Mouse (Mus musculus): ENCODE measurements around the gene Foxb2.
"Not testable (repeated sequence)": the region's sequence is repeated elsewhere in the genome, so short reads cannot be mapped to it uniquely, and the experiment has no call there.

Foxb2 gene

DNA sequence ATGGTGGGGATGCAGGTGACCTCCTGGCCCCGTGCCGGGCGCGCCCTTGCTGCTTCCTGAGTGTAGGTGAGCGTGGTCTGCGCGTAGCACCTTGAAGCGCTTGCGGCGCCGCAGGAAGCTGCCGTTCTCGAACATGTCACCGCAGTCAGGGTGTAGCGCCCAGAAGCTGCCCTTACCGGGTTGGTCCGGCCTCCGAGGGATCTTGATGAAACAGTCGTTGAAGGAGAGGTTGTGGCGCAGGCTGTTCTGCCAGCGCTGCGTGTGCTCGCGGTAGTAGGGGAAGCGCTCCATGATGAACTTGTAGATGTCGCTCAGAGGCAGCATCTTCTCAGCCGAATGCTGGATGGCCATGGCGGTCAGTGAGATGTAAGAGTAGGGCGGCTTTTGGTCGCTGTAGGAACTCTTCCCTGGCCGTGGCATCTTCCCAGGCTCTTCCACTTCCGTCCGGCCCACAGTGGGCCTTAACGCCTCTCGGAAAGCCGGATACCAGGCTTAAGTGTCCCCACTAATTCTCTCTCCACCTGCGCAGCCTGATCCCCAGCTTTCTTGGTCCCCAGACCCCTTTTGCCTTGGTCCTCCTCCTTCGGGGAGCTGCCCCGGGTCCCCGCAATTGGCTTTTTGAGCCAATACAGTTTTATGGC lies at the start of gene Foxb2:
Foxb2 (minus strand) TSS at position 585 of the 641 bp plus-strand sequence.
- POLR2A ChIA-PET: interaction anchor here in 2 of 4 experiments (1.0 to 2.5 kb wide), 4 partner anchors 13 to 521 kb away, joined by 3 to 7 read pairs (median 4); partner anchors contain the start of gene Rfk (in 1 of the 2)
- CTCF ChIA-PET: interaction anchor here in 1 of 4 experiments (1.0 kb wide), 1 partner anchor 71 kb away, joined by 3 read pairs; no protein-coding TSS in a partner anchor

DNA sequence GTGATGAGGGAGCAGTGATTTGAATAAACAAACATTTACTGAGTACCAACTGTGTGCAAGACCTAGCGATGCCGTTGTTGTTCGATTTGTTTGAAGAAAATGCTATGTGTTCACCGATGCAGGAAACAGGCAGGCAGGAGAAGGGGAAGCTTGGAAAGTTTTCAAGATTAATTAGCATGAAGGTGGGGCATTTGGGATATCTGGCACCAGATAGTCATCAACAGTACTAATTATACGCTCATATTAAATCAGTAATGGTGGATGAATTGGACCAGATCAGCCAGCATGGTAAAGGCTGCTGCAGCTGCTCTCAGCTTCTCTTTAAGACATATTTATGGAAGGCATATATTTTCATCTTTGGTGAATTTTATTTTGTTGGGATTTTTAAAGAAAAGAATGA lies 37.9 kb upstream of the Foxb2 start:
- CTCF ChIA-PET: no interaction called here
- POLR2A ChIA-PET: no interaction called here

DNA sequence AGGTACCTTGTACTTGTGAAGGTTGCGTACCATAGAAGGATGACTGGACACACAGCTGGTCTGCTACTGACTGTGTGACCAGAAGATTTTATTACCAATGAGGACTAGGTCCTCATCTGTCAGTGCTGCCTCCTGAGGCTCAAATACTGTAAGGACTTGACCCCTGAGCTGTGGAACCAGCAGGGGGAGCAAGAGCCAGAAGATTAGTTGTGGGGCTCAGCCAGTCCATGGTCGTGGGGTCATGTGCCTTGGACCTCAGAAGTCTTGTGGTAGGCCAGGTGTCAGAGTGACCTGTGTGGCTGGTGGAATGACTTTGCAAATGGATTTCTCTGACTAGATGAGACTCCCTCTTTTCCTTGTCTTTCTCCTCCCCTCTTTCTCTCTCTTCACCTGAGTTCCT lies 29.5 kb upstream of the Foxb2 start:
- ChIA-PET CTCF (interaction anchor here (0.8 to 2.2 kb wide), 7 partner anchors 124 to 462 kb away, joined by 3 to 9 read pairs (median 4); no protein-coding TSS in a partner anchor), POLR2A (no interaction called here)

DNA sequence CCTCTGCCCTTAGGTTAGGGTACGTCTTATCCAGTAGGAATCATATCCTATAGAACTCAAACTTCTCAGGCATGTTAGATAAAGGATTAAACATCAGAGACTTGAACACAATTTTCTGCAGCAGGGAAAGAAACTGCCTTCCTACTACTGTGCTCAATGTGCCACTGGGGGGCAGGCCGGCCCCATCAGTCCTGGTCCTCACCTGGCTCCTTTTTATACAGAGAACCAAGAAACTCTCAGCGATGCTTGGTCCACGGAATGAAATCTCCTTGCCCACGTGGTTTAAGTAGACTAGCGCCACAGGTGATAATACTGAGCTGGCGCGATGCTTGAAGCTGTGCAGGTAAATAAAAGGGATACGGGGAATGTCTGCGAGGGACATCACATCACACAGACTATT lies 26.1 kb upstream of the Foxb2 start:
- POLR2A ChIA-PET: no interaction called here
- CTCF ChIA-PET: interaction anchor here in 3 of 4 experiments (0.6 to 1.9 kb wide), 3 partner anchors 131 to 466 kb away, joined by 3 to 4 read pairs (median 3); no protein-coding TSS in a partner anchor

DNA sequence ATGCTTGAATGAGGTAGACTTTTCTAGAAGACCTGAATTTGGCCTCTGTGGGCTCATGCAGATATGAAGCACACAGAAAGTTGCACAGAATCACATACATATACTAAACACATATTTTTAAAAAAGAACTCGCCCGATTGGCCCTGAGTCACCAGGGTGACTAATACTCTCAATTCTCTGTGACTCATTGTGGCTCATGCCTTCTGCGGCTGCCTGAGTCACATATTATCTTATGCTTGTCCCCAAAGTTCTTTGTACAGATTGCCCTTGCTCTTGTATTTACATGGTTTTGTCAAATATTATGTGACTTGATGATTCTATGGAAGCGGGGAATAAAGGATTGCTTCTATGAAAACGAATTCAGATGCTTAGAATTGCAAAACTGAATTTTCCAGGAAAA lies 25.0 kb upstream of the Foxb2 start:
- POLR2A ChIA-PET: no interaction called here

DNA sequence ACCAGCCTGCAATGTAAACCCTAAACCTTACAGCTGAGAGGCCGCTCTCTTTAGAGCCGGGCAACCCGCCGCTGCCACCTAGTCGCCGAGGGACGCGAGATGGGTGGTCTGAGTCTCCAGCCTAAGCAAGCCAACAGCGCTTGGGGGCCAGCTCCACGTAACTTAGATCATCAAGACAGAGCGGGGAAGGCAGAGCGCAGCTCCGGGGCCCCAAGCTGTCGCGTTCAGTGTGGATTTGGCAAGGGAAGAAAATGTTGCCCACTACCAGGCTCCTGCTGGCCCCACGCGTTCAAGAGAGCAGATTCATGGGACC lies 2.8 kb upstream of the Foxb2 start:
- ChIA-PET POLR2A (interaction anchor here in 1 of 4 experiments (0.9 kb wide), 1 partner anchor 14 kb away, joined by 4 read pairs; no protein-coding TSS in a partner anchor), CTCF (interaction anchor here in 2 of 4 experiments (0.6 to 0.9 kb wide), 2 partner anchors 154 to 251 kb away, joined by 3 to 10 read pairs; no protein-coding TSS in a partner anchor)

More for the DNA sequence above, 25.0 kb upstream of the Foxb2 start:
- CTCF ChIA-PET: interaction anchor here in 1 of 4 experiments (1.9 kb wide), 1 partner anchor 132 kb away, joined by 4 read pairs; no protein-coding TSS in a partner anchor

DNA sequence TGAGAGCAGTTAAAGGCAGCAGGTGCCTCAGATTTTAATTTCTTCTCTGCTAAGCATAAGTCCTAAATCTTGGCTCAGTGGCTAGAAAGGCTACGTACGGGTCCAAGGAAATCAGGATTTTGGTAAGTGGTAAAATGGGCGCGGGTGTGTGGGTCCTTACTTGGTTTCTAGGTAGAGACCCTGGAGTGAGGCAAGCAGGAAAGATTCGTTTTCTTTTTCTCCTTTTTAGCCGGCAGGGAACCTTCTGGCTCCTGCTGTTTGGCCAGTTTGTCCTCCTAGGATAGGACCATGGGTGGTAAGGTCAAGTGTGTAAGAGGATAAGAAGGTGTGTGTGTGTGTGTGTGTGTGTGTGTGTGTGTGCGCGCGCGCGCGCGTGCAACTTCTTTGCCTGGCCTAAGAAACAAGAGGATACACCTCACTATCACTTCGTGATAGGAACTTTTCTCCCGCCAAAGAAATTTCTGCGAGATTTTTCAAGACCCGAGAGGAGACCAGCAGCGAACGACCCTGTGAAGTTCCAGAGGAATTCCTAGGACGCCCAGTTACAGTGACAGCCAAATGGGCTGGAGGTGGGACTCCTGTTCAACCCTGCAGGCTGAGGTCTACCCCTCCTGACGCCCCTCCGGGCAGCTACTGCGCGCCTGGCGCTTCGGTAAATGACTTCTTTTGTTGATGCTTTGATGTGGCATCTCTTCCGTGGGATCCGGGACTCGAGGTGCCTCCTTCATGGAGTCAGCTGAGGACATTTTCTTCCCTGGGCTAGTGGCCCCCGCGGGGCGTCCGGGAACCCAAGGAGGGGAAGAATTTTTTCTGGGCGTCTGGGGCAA lies 2.2 kb upstream of the Foxb2 start:
- POLR2A ChIA-PET: interaction anchor here in 2 of 4 experiments (0.9 to 2.5 kb wide), 2 partner anchors 14 to 518 kb away, joined by 4 to 7 read pairs; partner anchors contain the start of gene Rfk (in 1 of the 2)
- CTCF ChIA-PET: no interaction called here

DNA sequence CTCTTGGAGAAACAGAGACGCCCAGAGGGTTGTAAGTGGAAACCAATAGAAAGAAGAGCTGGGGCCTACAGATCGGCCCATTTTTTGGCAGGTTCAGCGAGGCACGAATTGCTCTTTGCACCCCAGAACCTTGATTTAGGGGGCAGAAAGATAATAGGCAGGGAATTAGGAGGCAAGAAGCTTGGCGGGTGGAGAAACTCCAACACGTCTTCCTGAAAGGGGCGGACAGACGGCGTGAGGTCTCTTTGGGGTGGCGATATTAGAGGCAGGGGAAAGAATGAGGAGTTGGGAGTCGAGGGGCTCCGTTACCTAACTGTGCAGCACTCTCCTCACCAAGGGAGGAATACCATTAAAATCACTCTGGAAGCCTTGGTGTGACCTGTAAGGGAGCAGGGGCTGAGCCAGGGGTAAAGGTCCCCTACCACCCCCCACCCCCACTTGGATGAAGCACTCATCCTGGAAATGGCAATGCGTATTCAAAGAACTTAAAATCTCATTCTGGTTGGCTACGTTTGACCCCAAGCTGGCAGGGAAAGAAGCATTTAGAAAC lies 1.5 kb upstream of the Foxb2 start:
- CTCF ChIA-PET: interaction anchor here in 1 of 4 experiments (1.2 kb wide), 1 partner anchor 155 kb away, joined by 6 read pairs; no protein-coding TSS in a partner anchor
- POLR2A ChIA-PET: interaction anchor here in 2 of 4 experiments (1.8 to 2.5 kb wide), 2 partner anchors 13 to 519 kb away, joined by 5 to 7 read pairs; partner anchors contain the start of gene Rfk (in 1 of the 2)

DNA sequence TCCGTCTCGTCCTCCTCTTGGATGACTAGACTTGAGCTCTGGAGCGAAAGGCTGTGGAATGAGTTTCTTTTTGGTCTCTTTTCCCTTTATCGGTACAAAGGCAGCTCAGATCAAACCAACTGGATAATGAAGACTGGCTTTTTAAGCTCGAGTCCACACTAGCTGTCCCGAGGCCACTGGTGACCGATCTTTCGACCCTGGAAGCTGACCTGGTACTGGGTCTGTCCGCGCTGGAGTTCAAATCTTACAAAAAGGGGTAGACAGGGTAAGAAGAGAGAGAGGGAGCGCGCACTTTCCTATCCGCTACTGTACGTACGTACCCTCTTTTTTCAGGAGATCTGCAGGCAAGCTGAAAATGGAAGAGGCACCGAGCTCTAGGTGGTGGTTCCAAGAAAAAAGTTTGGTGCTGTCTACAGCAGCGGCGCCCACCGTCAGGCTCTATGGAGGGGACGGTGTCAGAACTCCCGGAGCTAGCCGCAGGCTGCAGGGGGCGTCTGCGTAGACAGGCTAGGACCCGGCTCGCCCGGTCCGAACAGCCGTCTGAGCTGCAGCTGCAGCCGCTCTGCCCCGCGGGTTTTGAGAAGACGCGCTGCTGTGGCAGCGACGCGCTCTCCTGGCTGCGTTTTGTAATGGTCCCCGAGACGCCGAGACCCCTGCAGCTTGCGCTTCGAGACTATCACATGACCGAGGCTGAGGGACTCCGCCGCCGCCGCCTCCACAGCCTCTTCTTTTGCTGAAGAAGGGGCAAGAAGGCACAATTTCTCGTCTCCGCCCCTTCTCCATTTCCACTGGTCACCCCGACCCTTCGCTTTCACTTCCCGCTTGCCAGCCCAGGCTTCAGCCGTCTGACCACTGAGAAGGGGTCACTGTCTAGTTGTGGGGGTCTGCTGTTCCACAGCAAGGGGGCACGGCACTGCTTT lies 597 bp upstream of the Foxb2 start:
- ChIA-PET CTCF (interaction anchor here in 2 of 4 experiments (1.0 to 1.2 kb wide), 3 partner anchors 72 to 156 kb away, joined by 3 to 6 read pairs (median 4); no protein-coding TSS in a partner anchor), POLR2A (interaction anchor here in 2 of 4 experiments (1.0 to 2.5 kb wide), 4 partner anchors 13 to 520 kb away, joined by 3 to 7 read pairs (median 4); partner anchors contain the start of gene Rfk (in 1 of the 2))

DNA sequence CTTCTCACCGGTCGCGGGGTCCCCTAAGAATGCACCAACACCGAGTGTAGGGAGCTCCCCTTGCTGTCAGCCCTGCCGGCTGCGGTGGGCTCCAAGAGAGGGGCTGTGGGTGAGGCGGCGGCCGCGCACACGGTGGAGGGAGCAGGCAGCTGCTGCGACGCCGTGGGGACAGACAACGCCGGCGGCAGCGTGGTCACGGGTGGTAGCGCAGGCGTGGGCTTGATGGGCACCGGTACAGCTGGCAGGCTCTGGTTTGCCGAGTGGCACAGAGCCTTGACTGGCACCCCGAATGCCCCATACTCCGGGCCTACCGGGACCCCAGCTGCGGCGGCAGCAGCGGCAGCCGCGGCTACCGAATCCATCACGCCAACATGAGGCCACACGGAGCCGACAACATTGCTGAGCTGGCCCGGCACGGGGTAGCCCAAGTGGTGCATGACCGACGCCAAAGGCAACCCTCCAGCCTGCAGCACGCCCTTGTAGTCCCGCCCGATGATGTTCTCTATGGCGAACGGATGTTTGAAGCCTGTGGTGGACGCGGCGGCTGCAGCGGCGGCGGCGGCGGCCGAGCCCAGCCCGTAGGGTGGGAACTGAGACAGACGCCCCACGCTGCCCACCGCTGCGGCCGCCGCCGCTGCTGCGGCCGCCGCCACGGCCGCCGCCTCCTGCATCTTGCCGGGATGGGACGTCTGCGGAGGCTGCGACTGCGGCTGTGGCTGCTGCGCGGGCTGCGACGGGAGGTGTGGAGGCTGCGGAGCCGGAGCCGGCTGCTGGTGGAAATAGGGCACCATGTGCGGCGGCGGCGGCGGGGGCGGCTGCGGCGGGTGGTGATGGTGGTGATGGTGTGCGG lies 1.0 kb downstream of the Foxb2 start:
- POLR2A ChIA-PET: no interaction called here

DNA sequence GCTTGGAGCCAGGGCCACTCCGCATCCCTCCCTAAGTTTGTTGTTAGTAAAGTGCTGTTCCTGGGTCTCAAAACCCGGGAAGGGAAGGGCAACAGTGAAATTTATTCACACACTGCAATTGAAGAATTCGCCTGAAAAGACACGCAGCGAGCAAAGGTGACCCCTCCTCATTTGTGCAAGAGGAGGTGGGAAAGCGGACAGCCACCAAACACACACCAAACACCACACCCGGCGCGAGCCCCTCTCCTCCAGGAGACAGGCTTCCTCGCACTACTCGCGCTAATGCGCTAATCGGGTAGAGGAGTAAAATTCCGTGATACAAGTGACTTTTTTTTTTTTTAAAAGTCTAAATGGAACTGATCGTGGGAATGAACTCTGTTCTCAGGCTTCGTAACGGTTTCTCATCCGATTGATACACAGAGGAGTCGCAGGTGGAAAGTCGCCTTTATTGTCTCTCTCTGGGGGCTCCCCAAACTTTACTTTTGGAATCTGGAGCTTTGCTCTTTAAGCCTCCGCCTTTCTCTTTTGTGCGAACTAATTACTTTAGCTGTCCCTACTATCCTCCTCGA lies 2.3 kb downstream of the Foxb2 start:
- ChIA-PET POLR2A (no interaction called here), CTCF (interaction anchor here in 1 of 4 experiments (0.6 to 0.7 kb wide), 2 partner anchors 17 to 1018 kb away, joined by 3 read pairs; no protein-coding TSS in a partner anchor)

More for the DNA sequence above, 1.0 kb downstream of the Foxb2 start:
- CTCF ChIA-PET: no interaction called here

DNA sequence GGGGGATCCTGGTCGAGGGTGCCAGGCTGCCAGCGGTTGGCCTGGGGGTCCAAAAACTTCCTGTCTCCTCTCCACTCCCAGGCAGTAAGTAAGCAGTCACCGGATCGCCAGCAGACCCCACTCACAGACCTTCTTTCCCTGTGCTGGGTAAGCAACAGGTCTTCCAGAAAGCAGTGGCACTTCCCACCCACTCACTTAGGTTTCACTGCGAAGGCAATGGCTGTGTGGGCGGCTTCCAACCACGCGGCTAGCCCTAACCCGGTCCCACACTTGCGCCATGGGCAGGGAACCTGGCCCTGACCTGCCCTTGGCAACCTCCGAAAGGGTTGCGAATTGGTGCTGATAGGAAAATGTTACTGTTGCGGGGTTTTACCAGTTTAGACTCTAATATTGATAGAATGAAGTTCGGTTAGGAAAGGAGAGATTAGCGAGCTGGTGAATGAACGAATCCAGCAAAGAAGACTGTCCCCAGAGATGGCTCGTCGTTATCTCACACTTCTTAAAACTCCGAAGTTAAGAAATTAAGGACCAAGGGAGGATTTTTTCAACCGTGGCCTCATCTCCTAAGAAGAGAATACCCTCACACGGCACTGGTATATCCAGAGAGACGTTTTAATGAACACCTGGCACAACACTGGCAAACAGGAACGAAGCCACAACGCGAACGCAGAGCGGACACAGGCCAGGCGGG lies 3.0 kb downstream of the Foxb2 start:
- ChIA-PET POLR2A (no interaction called here), CTCF (interaction anchor here in 1 of 4 experiments (0.6 kb wide), 1 partner anchor 18 kb away, joined by 3 read pairs; no protein-coding TSS in a partner anchor)

DNA sequence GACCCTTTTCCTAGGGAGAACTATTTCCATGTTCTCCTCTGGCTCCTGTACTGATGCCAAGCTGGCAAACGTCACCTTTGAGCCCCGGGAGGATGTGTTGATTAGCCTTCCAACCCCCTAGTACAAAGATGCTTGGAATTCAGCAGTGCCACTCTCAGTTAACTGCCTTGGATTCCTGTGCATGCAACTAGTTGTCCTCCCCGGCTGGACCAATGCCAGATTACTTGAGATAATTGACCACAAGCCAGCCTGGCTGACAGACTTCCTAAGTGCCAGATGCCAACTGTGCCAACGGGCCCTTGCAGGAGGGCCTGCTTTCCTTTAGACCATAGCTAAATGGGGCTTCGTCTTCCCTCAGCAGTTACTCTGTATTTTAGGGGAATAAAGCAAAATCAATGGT lies 5.1 kb downstream of the Foxb2 start:
- POLR2A ChIA-PET: no interaction called here
- CTCF ChIA-PET: no interaction called here

DNA sequence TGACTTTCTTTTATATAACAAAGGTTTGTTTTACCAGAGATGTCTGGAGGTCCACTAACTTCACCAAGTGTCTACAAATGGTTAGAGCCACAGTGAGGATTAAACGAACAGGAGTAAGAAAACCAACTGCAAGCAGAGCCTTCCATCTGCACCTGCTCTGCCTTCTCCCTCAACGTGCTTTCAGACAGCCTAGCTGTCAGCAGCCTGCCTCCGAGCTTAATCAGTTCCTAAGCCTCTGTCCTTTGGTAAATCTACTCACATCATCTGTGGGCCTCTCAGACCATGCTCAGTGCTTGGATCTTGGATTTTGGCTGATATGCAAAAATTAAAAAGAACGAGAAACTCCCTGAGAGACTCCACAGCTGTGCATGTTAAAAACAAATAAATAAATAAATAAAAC lies 15.0 kb downstream of the Foxb2 start:
- CTCF ChIA-PET: no interaction called here
- POLR2A ChIA-PET: interaction anchor here in 2 of 4 experiments (0.7 to 1.4 kb wide), 2 partner anchors 20 to 108 kb away, joined by 3 to 8 read pairs; no protein-coding TSS in a partner anchor

DNA sequence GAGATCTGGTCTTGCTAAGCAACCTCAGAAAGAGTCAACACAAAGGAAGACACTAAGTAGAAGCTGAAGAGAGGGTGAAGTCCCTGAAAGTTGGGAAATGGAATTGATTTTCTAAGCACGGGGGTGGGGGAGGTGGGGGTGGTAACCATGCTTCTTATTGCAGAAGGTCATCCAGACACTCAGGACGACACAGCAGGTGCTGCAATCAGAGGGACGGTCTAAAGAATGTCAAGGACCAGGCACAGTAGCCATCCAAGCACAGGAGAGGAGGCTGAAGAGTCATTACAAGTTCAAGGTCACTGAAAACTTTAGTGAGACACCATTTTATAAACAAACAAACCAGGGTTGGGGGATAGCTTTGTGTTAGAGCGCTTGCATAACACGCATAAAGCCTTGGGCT lies 16.9 kb downstream of the Foxb2 start:
- POLR2A ChIA-PET: interaction anchor here in 3 of 4 experiments (0.6 to 0.7 kb wide), 5 partner anchors 157 to 587 kb away, joined by 3 to 5 read pairs (median 4); no protein-coding TSS in a partner anchor
- CTCF ChIA-PET: no interaction called here

DNA sequence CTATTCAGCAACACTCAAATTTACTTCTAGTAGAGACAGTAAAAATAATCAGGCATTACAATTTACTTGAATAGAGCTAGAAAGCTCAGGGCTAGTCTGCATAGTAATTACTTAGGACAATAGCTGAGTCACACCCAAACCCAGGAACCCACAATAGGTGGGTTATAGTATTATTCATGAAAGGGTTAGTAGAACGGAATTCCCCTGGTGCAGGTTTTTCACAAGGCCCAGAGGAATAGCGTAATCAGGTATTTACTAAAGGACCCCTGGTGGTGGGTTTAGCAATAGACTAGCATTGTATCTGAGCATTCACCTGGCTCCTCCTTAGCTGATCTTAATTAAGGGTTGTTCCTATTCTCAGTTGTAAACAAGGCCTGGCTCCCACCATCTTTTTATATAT lies 29.5 kb downstream of the Foxb2 start:
- CTCF ChIA-PET: interaction anchor here in 1 of 4 experiments (0.6 kb wide), 1 partner anchor 142 kb away, joined by 4 read pairs; no protein-coding TSS in a partner anchor
- POLR2A ChIA-PET: not testable (repeated sequence)

Data from embryonic stem cell, embryonic (primary cell).